Mouse (Mus musculus): ENCODE measurements around the gene Rpn2. TPM values are rescaled to one million over a fixed set of nuclear protein-coding genes. Genes with fewer than 3 reads are reported as not detected.

The Rpn2 gene
- polyA plus RNA-seq, 1 experiment, result 184 TPM

GRCm38 (mm10) chr2:157366762-157367161 is 87.9 kb downstream of the Rpn2 start:
- peaks cover 22% of the 10 kb centered on the region for H3K4me1 ChIP-seq (ENCODE audit: control insufficient read depth, insufficient read depth, low read length)
- no peak overlapping the region; the same call in 1 of the 2 replicates for H3K4me3 ChIP-seq (ENCODE audit: insufficient read depth, low read length)
- H3K27ac ChIP-seq (ENCODE audit: insufficient read depth, low read depth, low read length), result peak overlapping the region; percentile 96
- no peak for TF ChIP-seq POLR2A (IDR thresholded peaks at IDR 0.05; ENCODE audit: borderline replicate concordance, low read depth, low read length)

- H3K4me1 ChIP-seq (ENCODE audit: control insufficient read depth, insufficient read depth, low read length), result peaks cover 26% of the 10 kb centered on the region
- peak within 1 kb of the TSS; percentile 96 for H3K27ac ChIP-seq (ENCODE audit: insufficient read depth, low read depth, low read length)
- H3K4me3 ChIP-seq (ENCODE audit: insufficient read depth, low read length), result peak within 1 kb of the TSS; percentile 81
- no peak; the same call in 1 of the 2 replicates for TF ChIP-seq CTCF (IDR thresholded peaks at IDR 0.05; ENCODE audit: low read depth, low read length)
- TF ChIP-seq POLR2A (IDR thresholded peaks at IDR 0.05; ENCODE audit: borderline replicate concordance, low read depth, low read length), result no peak
Observed at GRCm38 (mm10) chr2:157367184-157367893, 88.5 kb downstream of the Rpn2 start, which contains the start of gene Manbal. Gene Manbal, plus strand, starts transcription at chr2:157367594.

GRCm38 (mm10) chr2:157367991-157368390 is 89.2 kb downstream of the Rpn2 start:
- H3K4me3 ChIP-seq (ENCODE audit: insufficient read depth, low read length), result peak overlapping the region; percentile 81
- no peak for TF ChIP-seq CTCF (IDR thresholded peaks at IDR 0.05; ENCODE audit: low read depth, low read length)
- no peak for TF ChIP-seq POLR2A (IDR thresholded peaks at IDR 0.05; ENCODE audit: borderline replicate concordance, low read depth, low read length)
- H3K4me1 ChIP-seq (ENCODE audit: control insufficient read depth, insufficient read depth, low read length), result peaks cover 26% of the 10 kb centered on the region
- H3K27ac ChIP-seq (ENCODE audit: insufficient read depth, low read depth, low read length), result peak overlapping the region; percentile 96

- Histone ChIP-seq H3K4me3 (ENCODE audit: insufficient read depth, low read length) (no peak overlapping the region), H3K27ac (ENCODE audit: insufficient read depth, low read depth, low read length) (no peak overlapping the region), H3K4me1 (ENCODE audit: control insufficient read depth, insufficient read depth, low read length) (peaks cover 28% of the 10 kb centered on the region)
- TF ChIP-seq POLR2A (IDR thresholded peaks at IDR 0.05; ENCODE audit: borderline replicate concordance, low read depth, low read length), result no peak
- no peak for TF ChIP-seq CTCF (IDR thresholded peaks at IDR 0.05; ENCODE audit: low read depth, low read length)
Observed at GRCm38 (mm10) chr2:157371696-157372095, 92.9 kb downstream of the Rpn2 start.

- no peak for TF ChIP-seq POLR2A (IDR thresholded peaks at IDR 0.05; ENCODE audit: borderline replicate concordance, low read depth, low read length)
- TF ChIP-seq CTCF (IDR thresholded peaks at IDR 0.05; ENCODE audit: low read depth, low read length), result no peak
- H3K27ac ChIP-seq (ENCODE audit: insufficient read depth, low read depth, low read length), result no peak overlapping the region
- H3K4me3 ChIP-seq (ENCODE audit: insufficient read depth, low read length), result no peak overlapping the region
- H3K4me1 ChIP-seq (ENCODE audit: control insufficient read depth, insufficient read depth, low read length), result peaks cover 24% of the 10 kb centered on the region
Observed at GRCm38 (mm10) chr2:157373681-157374080, 94.9 kb downstream of the Rpn2 start.

GRCm38 (mm10) chr2:157375051-157375450 is 96.2 kb downstream of the Rpn2 start:
- peaks cover 21% of the 10 kb centered on the region for H3K4me1 ChIP-seq (ENCODE audit: control insufficient read depth, insufficient read depth, low read length)
- no peak overlapping the region for H3K27ac ChIP-seq (ENCODE audit: insufficient read depth, low read depth, low read length)
- no peak for TF ChIP-seq POLR2A (IDR thresholded peaks at IDR 0.05; ENCODE audit: borderline replicate concordance, low read depth, low read length)
- H3K4me3 ChIP-seq (ENCODE audit: insufficient read depth, low read length), result no peak overlapping the region

Other genes with a start within 250 kb of the Rpn2 start
- gene Soga1, start 199.8 kb upstream of the Rpn2 start, polyA plus RNA-seq (2012; ENCODE audit: insufficient read depth, insufficient read length, missing spikeins), result 10.9 and 14.9 TPM in 2 replicates
- gene Tldc2, start 192.0 kb upstream of the Rpn2 start, polyA plus RNA-seq (2012; ENCODE audit: insufficient read depth, insufficient read length, missing spikeins), result not detected in 2 replicates
- gene Samhd1, start 143.8 kb upstream of the Rpn2 start, polyA plus RNA-seq (2012; ENCODE audit: insufficient read depth, insufficient read length, missing spikeins), result 496 and 503 TPM in 2 replicates
- 22.8 and 26.6 TPM in 2 replicates for gene Rbl1, start 74.5 kb upstream of the Rpn2 start, polyA plus RNA-seq (2012; ENCODE audit: insufficient read depth, insufficient read length, missing spikeins)
- gene Mroh8, start 532 bp downstream of the Rpn2 start, polyA plus RNA-seq (2012; ENCODE audit: insufficient read depth, insufficient read length, missing spikeins), result not detected in 2 replicates
- gene Ghrh, start 68.5 kb downstream of the Rpn2 start, polyA plus RNA-seq (2012; ENCODE audit: insufficient read depth, insufficient read length, missing spikeins), result not detected in 2 replicates
- 32.7 and 33.5 TPM in 2 replicates for gene Manbal, start 88.6 kb downstream of the Rpn2 start, polyA plus RNA-seq (2012; ENCODE audit: insufficient read depth, insufficient read length, missing spikeins)
- 3.0 and 3.4 TPM in 2 replicates for gene Src, start 139.4 kb downstream of the Rpn2 start, polyA plus RNA-seq (2012; ENCODE audit: insufficient read depth, insufficient read length, missing spikeins)